ENCODE assay signal across 9 mouse cellular contexts in genomic region chr16:28927381-28927780, GRCm38 (mm10). TPM values are rescaled to one million over a fixed set of nuclear protein-coding genes. Genes with fewer than 3 reads are reported as not detected.
A peak's percentile ranks its signal among the peaks of the same experiment; 100 is the strongest.
DNase-seq lines count a peak whose midpoint lies in the region; ATAC-seq and TF ChIP-seq lines count a peak whose summit lies in the region.
"Had no signal": no experiment of that assay in that cellular context is flagged by ENCODE, and none has a peak within 500 bp of the region (broad histone marks: within the 10 kb centered on the region; RNA-seq: fewer than 3 reads in every experiment).

No protein-coding gene starts in this region.

- H3K9ac ChIP-seq in heart, embryonic 12.5 days: no peak overlapping the region
- no peak overlapping the region for H3K9ac ChIP-seq in heart, adult 2 months (ENCODE audit: low read depth, low read length)
- no peak overlapping the region for H3K9ac ChIP-seq in intestine, embryonic 14.5 days (ENCODE audit: low read length)
- H3K9ac ChIP-seq in midbrain, embryonic 15.5 days: peak overlapping the region; percentile 90; the same call in 1 of the 2 replicates

- H3K4me2 ChIP-seq in heart, embryonic 12.5 days: peak overlapping the region; percentile 71; the same call in 1 of the 2 replicates
- peak overlapping the region; percentile 59 for H3K4me2 ChIP-seq in intestine, embryonic 14.5 days (ENCODE audit: low read length)
- H3K4me2 ChIP-seq in midbrain, embryonic 15.5 days: peak overlapping the region; percentile 65

- no peak for DNase-seq in heart, adult 2 months
- DNase-seq in intestine, embryonic 14.5 days (ENCODE audit: low spot score): no peak
- no peak for DNase-seq in right cerebral cortex, postnatal 36 days (ENCODE audit: low spot score in 2 of 2)
- no peak for DNase-seq in gastrocnemius, adult 2 months

- H3K4me1 ChIP-seq in heart, embryonic 12.5 days (replicated peaks): peaks cover 13% of the 10 kb centered on the region
- no peaks in the 10 kb centered on the region for H3K4me1 ChIP-seq in heart, adult 2 months (ENCODE audit: control insufficient read depth, insufficient read depth, low read length)
- H3K4me1 ChIP-seq in cortical plate, adult 2 months (ENCODE audit: control insufficient read depth, insufficient read depth, low read length): no peaks in the 10 kb centered on the region
- peaks cover 16% of the 10 kb centered on the region for H3K4me1 ChIP-seq in intestine, embryonic 14.5 days (replicated peaks; ENCODE audit: control insufficient read depth, insufficient read depth, low read length)
- H3K4me1 ChIP-seq in midbrain, embryonic 15.5 days: peaks cover 44% of the 10 kb centered on the region

- no peaks in the 10 kb centered on the region for H3K9me3 ChIP-seq in heart, embryonic 12.5 days (replicated peaks)
- H3K9me3 ChIP-seq in intestine, embryonic 14.5 days (ENCODE audit: control insufficient read depth, low read length): no peaks in the 10 kb centered on the region
- H3K9me3 ChIP-seq in midbrain, embryonic 15.5 days: no peaks in the 10 kb centered on the region

- no peak overlapping the region for H3K4me3 ChIP-seq in heart, embryonic 12.5 days
- no peak overlapping the region for H3K4me3 ChIP-seq in heart, adult 2 months
- H3K4me3 ChIP-seq in cortical plate, adult 2 months (ENCODE audit: insufficient read depth, low read length): peak overlapping the region; percentile 75
- H3K4me3 ChIP-seq in intestine, embryonic 14.5 days (ENCODE audit: low read depth, low read length): no peak overlapping the region
- peak overlapping the region; percentile 95 for H3K4me3 ChIP-seq in midbrain, embryonic 15.5 days
- H3K4me3 ChIP-seq in gastrocnemius, adult 2 months: no peak overlapping the region

- WGBS in heart, embryonic 12.5 days: 52% methylated on average over 9 of the region's 9 CpGs
- WGBS in heart, adult 2 months: 95% methylated on average over 9 of the region's 9 CpGs
- WGBS in intestine, embryonic 14.5 days: 45% methylated on average over 9 of the region's 9 CpGs
- 6% methylated on average over 9 of the region's 9 CpGs for WGBS in midbrain, embryonic 15.5 days

- no peak overlapping the region for H3K27ac ChIP-seq in heart, embryonic 12.5 days (ENCODE audit: poor library complexity, severe bottlenecking)
- H3K27ac ChIP-seq in heart, adult 2 months: no peak overlapping the region
- no peak overlapping the region for H3K27ac ChIP-seq in cortical plate, adult 2 months (ENCODE audit: insufficient read depth, low read length)
- H3K27ac ChIP-seq in intestine, embryonic 14.5 days (ENCODE audit: low read depth): no peak overlapping the region
- H3K27ac ChIP-seq in midbrain, embryonic 15.5 days: no peak overlapping the region
- H3K27ac ChIP-seq in gastrocnemius, adult 2 months: no peak overlapping the region
- H3K27ac ChIP-seq: macrophage had no signal

- 0 out of 2 replicates have a peak, but pooled peaks cover 7% of the 10 kb centered on the region for H3K27me3 ChIP-seq in heart, embryonic 12.5 days (replicated peaks)
- no peaks in the 10 kb centered on the region for H3K27me3 ChIP-seq in heart, adult 2 months (ENCODE audit: control insufficient read depth, insufficient read depth, low read length)
- H3K27me3 ChIP-seq in intestine, embryonic 14.5 days (replicated peaks; ENCODE audit: control insufficient read depth, insufficient read depth, low read length): no peaks in the 10 kb centered on the region
- H3K27me3 ChIP-seq in midbrain, embryonic 15.5 days (replicated peaks): peaks cover 2% of the 10 kb centered on the region; the same call in 1 of the 2 replicates

- no peak for TF ChIP-seq EP300 in heart, adult 2 months (IDR thresholded peaks at IDR 0.05; ENCODE audit: insufficient read depth, low read depth, low read length)

- H3K79me2 ChIP-seq in heart, adult 2 months (replicated peaks; ENCODE audit: control insufficient read depth, insufficient read depth, low read length): no peaks in the 10 kb centered on the region; the same call in 1 of the 2 replicates

- ATAC-seq in heart, embryonic 12.5 days (ENCODE audit: insufficient number of reproducible peaks, low FRiP score): no peak
- no peak for ATAC-seq in intestine, embryonic 14.5 days (replicated peaks; ENCODE audit: low FRiP score, low TSS enrichment, low read depth)
- no peak for ATAC-seq in midbrain, embryonic 15.5 days (replicated peaks)
- no peak for ATAC-seq in megakaryocyte-erythroid progenitor cell, adult 5-6 weeks (replicated peaks; ENCODE audit: low FRiP score, low TSS enrichment, poor library complexity, severe bottlenecking)

- no peak for TF ChIP-seq CTCF in heart, adult 2 months (IDR thresholded peaks at IDR 0.05)
- TF ChIP-seq CTCF in cortical plate, adult 2 months (IDR thresholded peaks at IDR 0.05; ENCODE audit: extremely low read depth, insufficient read depth, low read length): no peak
- TF ChIP-seq CTCF in gastrocnemius, adult 2 months (IDR thresholded peaks at IDR 0.05): no peak

- H3K36me3 ChIP-seq in heart, embryonic 12.5 days: no peaks in the 10 kb centered on the region
- H3K36me3 ChIP-seq in heart, adult 2 months (ENCODE audit: control insufficient read depth, insufficient read depth, low read length): no peaks in the 10 kb centered on the region
- H3K36me3 ChIP-seq in intestine, embryonic 14.5 days (ENCODE audit: control insufficient read depth, insufficient read depth, low read length): no peaks in the 10 kb centered on the region
- no peaks in the 10 kb centered on the region for H3K36me3 ChIP-seq in midbrain, embryonic 15.5 days (replicated peaks)

- TF ChIP-seq POLR2A in heart, adult 2 months (IDR thresholded peaks at IDR 0.05; ENCODE audit: insufficient read depth, low read depth, low read length): no peak
- TF ChIP-seq POLR2A in cortical plate, adult 2 months (IDR thresholded peaks at IDR 0.05; ENCODE audit: extremely low read depth, insufficient read depth, low read length): no peak

- intact Hi-C loops in heart, adult 2 months (cut with DNase I): loop anchor here (5.0 kb wide), 2 partner anchors 45 to 65 kb away; no protein-coding TSS in a partner anchor
- intact Hi-C loops in gastrocnemius, adult 2 months (cut with DNase I): no loop called here

RNA-seq across cellular contexts. Expression of gene Mb21d2, which starts 2.1 kb away (rescaled TPM):
- polyA plus RNA-seq in heart, embryonic 12.5 days (2016; fragmentation: Nextera tagmentation; extraction: Ambion mirVana): 6.9 and 7.1 TPM in 2 replicates
- 1 to 10 TPM; 7.7 to 8.3 TPM for total RNA-seq in heart, adult 2 months (2021)
- polyA plus RNA-seq in heart, adult 2 months (2012; rRNA removed): 8.2 and 9.2 TPM in 2 replicates
- 33.1 and 35.5 TPM in 2 replicates for polyA plus RNA-seq in cortical plate, adult 2 months (2012; rRNA removed)
- 9.0 and 9.8 TPM in 2 replicates for polyA plus RNA-seq in intestine, embryonic 14.5 days (2014; fragmentation: Nextera tagmentation; extraction: Ambion mirVana)
- 16.9 and 17.6 TPM in 2 replicates for polyA plus RNA-seq in midbrain, embryonic 15.5 days (2015; fragmentation: Nextera tagmentation; extraction: Ambion mirVana)
- total RNA-seq in megakaryocyte-erythroid progenitor cell, adult 5-6 weeks (2014; fragmentation: Nextera tagmentation): not detected in 2 replicates
- total RNA-seq in megakaryocyte-erythroid progenitor cell, adult 5-6 weeks (2017): not detected in 2 replicates
- 1 to 10 TPM; 7.2 to 9.6 TPM for total RNA-seq in gastrocnemius, adult 2 months (2021)

Comparison
In these comparisons a context has a peak if more than half of its experiments do, and no peak if none do; other contexts are left out.
1. H3K4me3 ChIP-seq: peak in cortical plate, adult 2 months (single experiment) and midbrain, embryonic 15.5 days (single experiment); none in heart, embryonic 12.5 days (single experiment), heart, adult 2 months (single experiment), intestine, embryonic 14.5 days (single experiment) and gastrocnemius, adult 2 months (single experiment).
2. Peak in every context shown above with its lines, with median percentiles within 50 percentile points of each other: H3K4me2 ChIP-seq.